ENCODE assay signal across 8 mouse cellular contexts in genomic region chrX:12127106-12127670, GRCm38 (mm10). TPM values are rescaled to one million over a fixed set of nuclear protein-coding genes. Genes with fewer than 3 reads are reported as not detected.
DNase-seq lines count a peak whose midpoint lies in the region; ATAC-seq and TF ChIP-seq lines count a peak whose summit lies in the region.

No protein-coding gene starts in this region.

- H3K36me3 ChIP-seq in kidney, postnatal 0 days (ENCODE audit: insufficient read depth, low read length): no peaks in the 10 kb centered on the region
- H3K36me3 ChIP-seq in hindbrain, embryonic 16.5 days (ENCODE audit: control insufficient read depth, insufficient read depth, low read length): no peaks in the 10 kb centered on the region
- no peaks in the 10 kb centered on the region for H3K36me3 ChIP-seq in neural tube, embryonic 11.5 days (ENCODE audit: control insufficient read depth, insufficient read depth, low read length)

- WGBS in kidney, postnatal 0 days: 5% methylated on average over 24 of the region's 24 CpGs
- 7% methylated on average over 22 of the region's 24 CpGs for WGBS in hindbrain, embryonic 16.5 days
- WGBS in neural tube, embryonic 11.5 days: 3% methylated on average over 24 of the region's 24 CpGs

- H3K27me3 ChIP-seq in kidney, postnatal 0 days (ENCODE audit: insufficient read depth, low read length): no peaks in the 10 kb centered on the region; the same call in 1 of the 2 replicates
- H3K27me3 ChIP-seq in hindbrain, embryonic 16.5 days (replicated peaks; ENCODE audit: control insufficient read depth, insufficient read depth, low read length): peaks cover 22% of the 10 kb centered on the region
- H3K27me3 ChIP-seq in neural tube, embryonic 11.5 days (ENCODE audit: control insufficient read depth, insufficient read depth, low read length): peaks cover 59% of the 10 kb centered on the region

- DNase-seq in kidney, postnatal 0 days (ENCODE audit: low spot score): peak; percentile 10
- DNase-seq in kidney, postnatal 14 days: no peak
- peak; percentile 56 for DNase-seq in neural tube, embryonic 11.5 days (ENCODE audit: low spot score)
- no peak for DNase-seq in urinary bladder, postnatal 36 days (ENCODE audit: low spot score in 2 of 2)
- no peak for DNase-seq in cerebellum, postnatal 25 days
- no peak for DNase-seq in frontal cortex, adult 2 months (ENCODE audit: extremely low spot score in 1 of 2, low spot score in 1 of 2)

- ATAC-seq in kidney, postnatal 0 days (replicated peaks; ENCODE audit: low FRiP score, low read depth): no peak
- 0 out of 2 replicates have a peak, but pooled peaks have one; percentile 14 for ATAC-seq in hindbrain, embryonic 16.5 days
- no peak for ATAC-seq in neural tube, embryonic 11.5 days (ENCODE audit: insufficient read depth, low FRiP score, low TSS enrichment)

- peak overlapping the region; percentile 79; the same call in 1 of the 2 replicates for H3K27ac ChIP-seq in kidney, postnatal 0 days
- H3K27ac ChIP-seq in brown adipose tissue, adult 24 weeks (replicated peaks; ENCODE audit: low read depth, low read length): no peak overlapping the region
- no peak overlapping the region; the same call in 1 of the 2 replicates for H3K27ac ChIP-seq in hindbrain, embryonic 16.5 days (ENCODE audit: low read depth, low read length)
- H3K27ac ChIP-seq in neural tube, embryonic 11.5 days (ENCODE audit: low read depth, low read length): peak overlapping the region; percentile 93

- H3K9ac ChIP-seq in kidney, postnatal 0 days (ENCODE audit: low read depth, low read length): peak overlapping the region; percentile 69; the same call in 1 of the 2 replicates
- peak overlapping the region; percentile 79 for H3K9ac ChIP-seq in hindbrain, embryonic 16.5 days (ENCODE audit: low read depth, low read length)
- H3K9ac ChIP-seq in neural tube, embryonic 11.5 days (ENCODE audit: low read length): peak overlapping the region; percentile 79

- H3K4me1 ChIP-seq in kidney, postnatal 0 days (replicated peaks; ENCODE audit: insufficient read depth, low read length): no peaks in the 10 kb centered on the region
- H3K4me1 ChIP-seq in brown adipose tissue, adult 24 weeks (ENCODE audit: control insufficient read depth, insufficient read depth, insufficient read length, low read length): no peaks in the 10 kb centered on the region
- H3K4me1 ChIP-seq in hindbrain, embryonic 16.5 days (ENCODE audit: control insufficient read depth, insufficient read depth, low read depth, low read length): peaks cover 9% of the 10 kb centered on the region
- H3K4me1 ChIP-seq in neural tube, embryonic 11.5 days (ENCODE audit: control insufficient read depth, insufficient read depth, low read length): peaks cover 25% of the 10 kb centered on the region

- H3K4me3 ChIP-seq in kidney, postnatal 0 days (replicated peaks; ENCODE audit: low read depth, low read length): peak overlapping the region; percentile 52
- peak overlapping the region; percentile 57 for H3K4me3 ChIP-seq in brown adipose tissue, adult 24 weeks (ENCODE audit: insufficient read depth, low read depth, low read length)
- peak overlapping the region; percentile 60 for H3K4me3 ChIP-seq in hindbrain, embryonic 16.5 days (ENCODE audit: low read length)
- H3K4me3 ChIP-seq in neural tube, embryonic 11.5 days (ENCODE audit: low read depth, low read length): peak overlapping the region; percentile 51

- peak overlapping the region; percentile 73 for H3K4me2 ChIP-seq in kidney, postnatal 0 days (ENCODE audit: low read length)
- peak overlapping the region; percentile 67 for H3K4me2 ChIP-seq in hindbrain, embryonic 16.5 days (ENCODE audit: low read length)
- peak overlapping the region; percentile 65 for H3K4me2 ChIP-seq in neural tube, embryonic 11.5 days (ENCODE audit: low read depth)

- TF ChIP-seq CTCF in kidney, postnatal 0 days (IDR thresholded peaks at IDR 0.05; ENCODE audit: low read depth): no peak

- no peaks in the 10 kb centered on the region for H3K9me3 ChIP-seq in kidney, postnatal 0 days (replicated peaks; ENCODE audit: low read length)
- no peaks in the 10 kb centered on the region for H3K9me3 ChIP-seq in hindbrain, embryonic 16.5 days (ENCODE audit: control insufficient read depth, low read length)
- H3K9me3 ChIP-seq in neural tube, embryonic 11.5 days (ENCODE audit: control insufficient read depth, low read length): no peaks in the 10 kb centered on the region

RNA-seq across cellular contexts. Expression of gene Bcor, which starts 33.0 kb away (rescaled TPM):
- 12.2 and 12.8 TPM in 2 replicates for polyA plus RNA-seq in kidney, postnatal 0 days (2015; fragmentation: Nextera tagmentation; extraction: Ambion mirVana)
- 6.7 and 7.2 TPM in 2 replicates for polyA plus RNA-seq in brown adipose tissue, adult 24 weeks (2012; ENCODE audit: insufficient read depth, insufficient read length, missing spikeins)
- 11.2 and 13.4 TPM in 2 replicates for polyA plus RNA-seq in hindbrain, embryonic 16.5 days (2015; fragmentation: Nextera tagmentation; extraction: Ambion mirVana)
- 21.0 and 26.7 TPM in 2 replicates for polyA plus RNA-seq in neural tube, embryonic 11.5 days (2014; fragmentation: Nextera tagmentation; extraction: Ambion mirVana)
- polyA plus RNA-seq in frontal cortex, adult 2 months (2012; rRNA removed): 13.9 and 17.2 TPM in 2 replicates

Comparison
In these comparisons a context has a peak if more than half of its experiments do, and no peak if none do; other contexts are left out.
1. DNase-seq: peak in kidney, postnatal 0 days (single experiment) and neural tube, embryonic 11.5 days (single experiment); none in kidney, postnatal 14 days (single experiment), urinary bladder, postnatal 36 days (0 of 2), cerebellum, postnatal 25 days (0 of 2) and frontal cortex, adult 2 months (0 of 2).
2. H3K27ac ChIP-seq: peak in kidney, postnatal 0 days (single experiment) and neural tube, embryonic 11.5 days (single experiment); none in brown adipose tissue, adult 24 weeks (single experiment) and hindbrain, embryonic 16.5 days (single experiment).
3. Peak in every context shown above with its lines, with median percentiles within 50 percentile points of each other: H3K4me2 ChIP-seq, H3K4me3 ChIP-seq and H3K9ac ChIP-seq.